Mouse (Mus musculus): ENCODE results near the gene Cacng7.

The Cacng7 gene

DNA sequence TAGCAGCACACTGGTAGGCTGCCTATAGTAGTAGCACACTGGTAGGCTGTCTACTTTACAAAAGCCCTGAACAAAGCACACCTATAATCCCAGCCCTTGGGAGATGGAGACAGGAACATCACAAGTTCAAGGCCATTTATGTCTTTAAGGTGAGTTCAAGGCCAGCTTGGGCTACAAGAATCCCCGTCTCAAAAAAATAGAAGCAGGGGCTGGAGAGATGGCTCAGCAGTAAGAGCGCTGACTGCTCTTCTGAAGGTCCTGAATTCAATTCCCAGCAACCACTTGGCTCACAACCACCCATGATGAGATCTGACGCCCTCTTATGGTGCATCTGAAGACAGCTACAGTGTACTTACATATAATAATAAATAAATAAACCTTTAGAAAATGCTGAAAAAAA lies 12.5 kb downstream of the Cacng7 start:
- no peak for DNase-seq (ENCODE audit: low spot score in 2 of 2)

DNA sequence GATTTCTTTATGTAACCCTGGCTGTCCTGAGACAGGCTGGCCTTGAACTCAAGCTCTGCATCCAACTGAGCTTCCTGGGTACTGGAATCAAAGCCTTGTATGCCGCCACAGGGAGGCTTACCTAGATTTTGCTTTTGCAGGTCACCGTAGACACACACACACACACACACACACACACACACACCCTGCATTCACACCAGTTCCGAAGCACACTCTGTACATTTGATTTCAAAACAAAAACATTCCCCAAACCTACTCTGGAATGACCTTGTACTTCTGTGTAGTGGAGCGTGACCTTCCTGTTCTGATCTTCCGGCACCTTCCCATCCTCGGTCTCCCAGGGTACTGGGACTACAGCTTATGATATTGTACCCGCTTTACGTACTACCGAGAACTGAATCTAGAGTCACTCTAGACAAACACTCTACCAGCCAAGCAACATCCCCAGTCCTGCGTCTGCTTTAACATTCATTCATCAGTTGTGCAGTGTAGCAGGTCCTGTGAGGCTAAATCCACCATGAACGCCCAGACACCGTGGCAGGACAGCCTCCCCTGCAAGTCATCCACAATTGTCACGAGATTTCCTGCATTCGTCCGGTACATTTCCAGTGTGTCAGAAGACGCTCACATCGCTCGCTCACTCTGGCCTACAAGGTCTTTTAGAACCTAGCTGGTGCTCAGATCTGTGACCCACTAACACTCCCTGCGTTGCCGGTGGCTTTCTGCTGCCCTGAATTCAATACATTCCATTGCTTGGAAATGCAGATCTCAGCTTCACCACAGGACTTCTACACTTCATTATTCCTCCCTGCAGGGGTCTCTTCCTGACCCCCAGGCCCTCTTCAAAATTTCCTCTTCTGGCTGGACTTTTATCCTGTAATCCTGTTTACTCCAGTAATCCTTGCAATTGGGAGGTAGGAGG lies 14.9 kb downstream of the Cacng7 start:
- no peak for DNase-seq (ENCODE audit: low spot score in 2 of 2)

DNA sequence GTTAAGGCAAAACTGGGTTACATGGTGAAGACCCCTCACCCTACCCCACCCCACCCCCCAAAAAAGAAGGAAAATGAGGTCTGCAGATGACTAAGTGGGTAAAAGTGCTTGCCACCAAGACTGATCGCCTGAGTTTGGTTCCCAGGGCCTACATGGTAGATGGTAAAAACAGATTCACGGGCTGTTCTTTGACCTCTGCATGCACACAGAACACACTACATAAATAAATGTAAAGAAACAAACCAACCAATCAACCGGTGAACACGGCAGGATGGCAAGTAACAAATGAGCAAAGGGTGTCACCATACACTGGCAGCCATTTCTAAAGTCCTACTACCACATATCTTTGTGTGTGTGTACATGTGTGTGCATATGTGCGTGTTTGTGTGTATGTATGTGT lies 15.6 kb downstream of the Cacng7 start:
- no peak for DNase-seq (ENCODE audit: low spot score in 2 of 2)

DNA sequence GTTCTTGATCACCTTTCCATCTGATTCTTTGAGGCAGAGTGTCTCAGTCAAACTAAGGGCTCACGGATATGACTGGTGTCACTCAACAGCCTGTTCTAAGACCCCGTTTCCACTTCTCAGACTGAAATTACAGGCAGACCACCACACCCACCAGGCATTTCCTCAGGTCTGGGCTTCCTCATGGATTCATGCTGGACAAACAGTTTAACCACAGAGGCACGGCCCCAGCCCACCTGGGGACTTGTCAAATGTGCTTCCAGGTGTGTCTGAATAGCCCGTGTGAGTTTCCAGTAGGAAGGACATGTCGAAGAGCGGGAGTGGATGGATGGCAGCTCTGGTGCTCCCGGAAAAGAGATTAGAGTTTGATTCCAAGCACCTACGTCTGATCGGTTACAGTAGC lies 17.0 kb downstream of the Cacng7 start:
- DNase-seq (ENCODE audit: low spot score in 2 of 2), result no peak

DNA sequence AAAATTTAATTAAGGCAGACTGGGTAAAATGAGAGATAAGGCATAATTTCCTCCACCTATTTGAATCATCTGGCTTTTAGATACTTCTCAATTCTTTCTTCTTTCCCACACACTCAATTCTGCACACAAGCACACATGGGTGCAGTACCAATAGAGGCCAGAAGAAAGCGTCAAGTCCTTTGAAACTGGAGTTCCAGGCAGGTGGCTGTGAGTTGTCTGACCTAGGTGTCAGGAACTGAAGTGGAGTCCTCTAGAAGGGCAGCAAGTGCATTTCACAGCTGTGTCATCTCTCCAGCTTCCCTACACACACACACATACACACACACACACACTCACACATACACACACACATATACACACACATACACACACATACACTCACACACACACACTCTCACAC lies 18.8 kb downstream of the Cacng7 start:
- no peak for DNase-seq (ENCODE audit: low spot score in 2 of 2)

DNA sequence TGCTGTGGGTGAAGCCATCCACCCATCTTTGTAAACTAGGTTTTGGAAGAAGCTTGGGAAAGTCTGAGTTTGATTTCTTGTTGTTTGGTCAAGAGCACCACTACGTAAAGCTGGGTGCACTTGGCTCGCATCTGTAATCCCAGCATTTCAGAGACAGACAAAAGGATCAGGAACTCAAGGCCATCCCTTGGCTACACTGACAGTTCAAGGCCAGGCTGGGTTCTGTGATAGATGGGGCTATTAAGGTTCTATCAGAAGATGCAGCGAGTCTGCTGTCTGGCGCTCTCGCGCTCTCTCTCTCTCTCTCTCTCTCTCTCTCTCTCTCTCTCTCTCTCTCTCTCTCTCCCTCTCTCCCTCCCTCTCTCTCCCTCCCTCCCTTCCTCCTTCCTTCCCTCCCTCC lies 22.1 kb downstream of the Cacng7 start:
- DNase-seq (ENCODE audit: low spot score in 2 of 2), result no peak

DNA sequence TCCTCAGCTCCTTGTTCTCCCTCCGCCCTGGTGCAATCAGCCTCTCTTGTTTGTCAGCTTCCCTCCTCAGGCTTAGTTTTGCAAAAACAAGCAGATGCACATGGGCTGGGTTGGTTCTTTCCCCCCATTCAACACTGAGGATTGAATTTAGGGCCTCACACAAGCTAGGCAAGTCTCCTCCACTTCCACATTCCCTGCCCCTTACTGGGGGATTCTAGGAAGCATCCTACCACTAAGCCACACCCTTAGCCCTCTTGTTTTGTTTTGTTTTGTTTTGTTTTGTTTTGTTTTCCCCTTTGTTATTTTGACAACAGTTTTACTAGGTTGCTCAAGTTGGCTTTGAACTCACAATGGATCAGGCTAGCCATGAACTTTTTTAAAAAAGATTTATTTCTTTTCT lies 27.9 kb downstream of the Cacng7 start:
- no peak for DNase-seq (ENCODE audit: low spot score in 2 of 2)

DNA sequence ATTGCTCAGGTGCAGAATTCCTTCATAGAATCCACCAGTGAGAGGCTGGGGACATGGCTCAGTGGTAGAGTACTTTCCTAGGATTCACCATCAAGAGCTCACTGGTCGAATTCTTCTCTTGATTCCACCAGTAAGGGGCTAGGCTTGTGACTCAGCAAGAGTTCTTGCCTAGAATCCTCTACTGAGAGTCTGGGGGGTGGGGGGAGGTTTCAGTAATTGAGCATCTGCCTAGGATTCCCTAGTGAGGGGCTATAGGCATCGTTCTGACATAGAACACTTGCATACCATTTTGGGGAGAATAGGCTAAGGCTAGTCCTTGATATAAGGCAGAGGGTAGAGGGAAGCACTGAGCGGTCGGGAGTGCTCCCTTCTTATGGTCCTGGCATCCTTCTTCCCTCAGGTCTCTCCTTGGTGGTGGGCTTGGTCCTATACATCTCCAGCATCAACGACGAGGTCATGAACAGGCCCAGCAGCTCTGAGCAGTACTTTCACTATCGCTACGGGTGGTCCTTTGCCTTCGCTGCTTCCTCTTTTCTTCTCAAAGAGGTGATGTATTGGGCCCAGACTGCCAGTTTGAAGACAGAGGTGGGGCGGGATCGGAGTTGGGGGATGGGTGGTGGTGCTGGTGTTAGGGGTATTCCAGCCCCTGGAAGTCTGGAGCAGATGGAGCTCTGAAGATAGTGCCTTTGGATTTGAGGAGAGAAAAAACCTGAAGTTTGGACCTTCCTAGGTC lies 33.0 kb downstream of the Cacng7 start:
- DNase-seq (ENCODE audit: low spot score in 2 of 2), result peak in 1 of 2 experiments; percentile 6

DNA sequence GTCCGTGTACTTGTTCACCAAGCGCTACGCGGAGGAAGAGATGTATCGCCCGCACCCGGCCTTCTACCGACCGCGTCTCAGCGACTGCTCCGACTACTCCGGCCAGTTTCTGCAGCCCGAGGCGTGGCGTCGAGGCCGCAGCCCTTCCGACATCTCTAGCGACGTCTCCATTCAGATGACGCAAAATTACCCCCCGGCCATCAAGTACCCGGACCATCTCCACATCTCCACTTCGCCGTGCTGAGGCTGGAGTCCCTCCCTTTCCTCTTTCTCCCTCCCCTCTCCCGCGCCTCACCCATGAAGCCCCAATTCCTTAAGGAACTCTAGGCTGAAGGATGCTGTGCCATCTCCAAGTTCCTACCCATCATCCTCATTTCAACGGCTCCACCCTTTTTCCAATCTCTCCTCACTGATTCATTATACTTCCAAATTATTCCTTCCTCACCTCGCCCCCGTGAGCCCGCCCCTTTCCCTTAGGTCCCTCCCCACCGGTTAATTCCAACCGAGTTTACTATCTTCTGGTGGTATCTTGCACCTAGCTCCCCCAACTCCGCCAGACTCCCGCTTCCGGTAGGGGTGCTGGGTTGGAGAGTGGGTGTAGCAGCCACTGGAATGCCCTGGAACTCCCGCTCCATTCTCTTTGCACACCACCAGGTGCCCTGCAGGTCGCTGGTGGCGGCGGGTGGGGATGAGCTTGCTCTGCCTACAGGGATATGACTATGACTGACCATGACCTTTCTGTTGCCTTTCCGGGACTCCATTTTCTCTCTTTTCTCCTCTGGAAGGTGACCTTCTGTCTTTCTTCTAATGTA lies 34.2 kb downstream of the Cacng7 start:
- DNase-seq (ENCODE audit: low spot score in 2 of 2), result no peak

DNA sequence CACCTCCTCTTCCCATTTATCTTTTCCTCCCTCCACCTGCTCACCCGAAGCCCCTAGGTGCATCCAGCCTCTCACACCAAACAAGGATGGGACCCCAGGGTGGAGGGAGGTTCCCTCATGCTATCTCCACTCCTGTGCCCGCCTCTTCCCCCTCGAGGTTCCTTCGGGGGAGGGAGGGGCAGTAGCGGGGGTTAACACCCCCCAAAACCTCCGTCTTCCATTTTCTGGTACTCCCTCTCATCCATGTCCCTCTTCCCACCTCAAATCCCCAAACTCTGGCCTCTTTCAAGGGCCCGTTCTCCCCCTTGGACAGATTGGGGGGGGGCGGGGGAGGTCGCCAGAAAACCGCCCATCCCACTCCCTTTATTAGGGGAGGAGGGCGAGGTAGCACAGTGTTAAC lies 34.8 kb downstream of the Cacng7 start:
- no peak for DNase-seq (ENCODE audit: low spot score in 2 of 2)

DNA sequence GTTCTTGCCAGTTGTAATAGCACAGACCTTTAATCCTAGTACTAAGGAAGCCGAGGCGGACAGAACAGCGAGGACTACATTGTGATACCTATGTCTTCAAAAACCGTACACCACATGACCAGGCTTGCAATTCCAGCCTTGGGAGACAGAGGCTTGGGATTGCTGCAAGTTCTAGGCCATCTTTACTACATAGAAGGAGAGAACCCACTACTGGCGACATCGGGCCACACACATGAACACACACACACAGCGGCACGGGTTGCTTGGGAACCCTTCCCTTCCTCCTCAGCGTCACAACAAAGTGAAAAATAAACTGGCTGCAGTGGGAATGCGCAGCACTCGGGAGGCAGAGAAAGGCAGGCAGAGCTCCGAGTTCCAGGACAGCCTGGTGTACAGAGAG lies 35.6 kb downstream of the Cacng7 start:
- DNase-seq (ENCODE audit: low spot score in 2 of 2), result no peak

DNA sequence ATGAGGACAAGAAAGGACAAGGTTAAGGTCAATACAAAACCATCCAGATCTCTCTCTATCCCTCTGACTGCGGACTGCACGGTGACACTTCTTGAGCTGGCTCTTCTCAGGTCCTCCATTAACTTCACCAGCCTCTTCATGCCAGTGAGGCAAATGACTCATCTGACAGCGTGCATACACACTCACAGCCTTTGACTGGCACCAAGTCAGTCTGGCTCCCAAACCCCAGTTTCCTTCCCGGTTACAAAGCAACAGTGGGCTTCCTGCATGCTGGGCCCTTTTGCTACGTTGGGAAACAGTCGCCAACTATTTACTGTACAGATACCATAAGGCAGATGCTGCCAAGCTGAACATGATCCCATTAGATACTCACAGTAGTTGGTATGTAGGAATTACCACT lies 36.4 kb downstream of the Cacng7 start:
- no peak for DNase-seq (ENCODE audit: low spot score in 2 of 2)

DNA sequence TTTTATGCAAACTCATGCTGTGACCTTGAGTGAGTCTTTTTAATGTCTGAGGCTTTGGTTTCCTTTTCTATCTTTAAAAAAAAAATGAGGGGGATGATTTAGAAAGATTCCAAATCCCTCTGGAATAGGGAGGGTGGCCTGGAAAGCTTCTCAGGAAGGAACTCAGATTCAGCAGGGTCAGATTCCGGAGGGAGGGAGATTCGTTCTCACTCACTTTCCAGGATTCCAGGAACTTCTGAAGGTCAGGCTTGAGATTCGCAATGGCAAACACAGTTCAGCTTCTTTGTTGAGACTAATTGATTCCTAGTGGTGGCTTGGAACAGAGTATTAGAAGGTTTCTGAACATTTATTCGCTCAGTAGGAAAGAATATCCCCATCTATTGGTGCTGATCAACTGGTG lies 37.7 kb downstream of the Cacng7 start:
- DNase-seq (ENCODE audit: low spot score in 2 of 2), result no peak

DNA sequence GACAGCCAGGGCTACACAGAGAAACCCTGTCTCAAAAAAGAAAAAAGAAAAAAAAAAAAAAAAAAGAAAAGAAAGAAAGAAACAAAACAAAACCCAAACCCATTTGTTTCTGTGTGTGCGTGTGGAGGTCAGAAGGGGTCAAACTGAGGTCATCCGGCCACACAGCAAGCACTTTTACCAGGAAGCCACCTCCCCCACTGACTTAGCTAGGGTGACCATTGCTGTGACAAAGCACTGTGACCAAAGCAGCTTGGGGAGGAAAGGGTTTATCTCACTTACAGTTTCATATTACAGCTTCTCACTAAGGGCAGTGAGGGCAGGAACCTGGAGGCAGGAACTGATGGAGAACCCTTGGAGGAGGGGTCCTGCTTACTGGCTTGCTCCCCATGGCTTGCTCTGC lies 39.6 kb downstream of the Cacng7 start:
- DNase-seq (ENCODE audit: low spot score in 2 of 2), result no peak

DNA sequence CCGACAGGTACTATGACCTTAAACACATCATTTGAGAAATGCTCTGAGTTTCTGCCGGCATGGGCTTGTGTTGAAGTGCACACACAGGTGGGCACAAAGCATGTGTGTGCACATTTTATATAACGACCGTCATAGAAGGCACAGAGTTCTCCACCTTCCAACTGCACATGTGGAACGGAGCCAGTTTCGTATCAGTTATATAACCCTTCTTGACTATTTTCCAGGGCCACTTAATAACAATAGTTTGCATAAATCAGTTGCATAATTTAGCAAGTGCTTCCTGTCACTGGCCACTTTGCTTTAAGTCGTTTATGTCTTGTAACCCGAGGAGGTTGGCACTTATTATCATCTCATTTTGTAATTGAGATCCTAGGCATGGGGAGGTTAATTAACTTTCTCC lies 41.0 kb downstream of the Cacng7 start:
- no peak for DNase-seq (ENCODE audit: low spot score in 2 of 2)

DNA sequence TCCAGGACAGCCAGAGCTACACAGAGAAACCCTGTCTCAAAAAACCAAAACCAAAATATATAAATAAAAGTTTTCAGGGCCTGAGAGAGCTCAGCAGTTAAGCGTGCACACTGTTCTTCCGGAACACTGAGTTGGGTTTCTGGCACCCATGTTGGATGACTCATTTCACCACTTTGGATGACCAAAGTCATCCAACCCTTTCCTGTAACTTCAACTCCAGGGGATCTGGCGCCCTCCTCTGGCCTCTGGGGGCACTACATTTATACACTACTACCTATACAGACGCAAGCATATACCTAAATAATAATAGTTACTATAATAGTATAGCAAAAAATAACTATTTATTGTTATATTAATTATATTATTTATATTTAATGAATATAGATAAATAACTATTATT lies 44.1 kb downstream of the Cacng7 start:
- DNase-seq (ENCODE audit: low spot score in 2 of 2), result peak in 1 of 2 experiments; percentile 20

DNA sequence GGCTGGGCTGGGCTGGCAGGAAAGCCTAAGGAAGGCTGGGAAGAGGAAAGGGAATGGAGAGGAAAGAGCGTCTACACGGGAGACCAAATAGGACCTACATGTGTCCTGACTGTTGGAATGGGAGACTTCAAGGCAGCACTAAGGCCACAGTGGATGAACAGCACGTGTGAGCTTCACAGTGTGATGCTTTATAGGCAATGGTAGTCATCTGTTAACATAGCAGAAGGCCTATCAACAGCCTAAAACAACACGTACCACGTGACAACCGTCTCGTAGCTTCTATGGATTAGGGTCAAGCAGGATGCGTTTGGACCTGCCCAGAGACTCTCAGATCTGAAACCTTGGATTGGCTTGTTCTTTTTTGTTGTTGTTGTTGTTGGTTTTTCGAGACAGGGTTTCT lies 49.4 kb downstream of the Cacng7 start:
- no peak for DNase-seq (ENCODE audit: low spot score in 2 of 2)

DNA sequence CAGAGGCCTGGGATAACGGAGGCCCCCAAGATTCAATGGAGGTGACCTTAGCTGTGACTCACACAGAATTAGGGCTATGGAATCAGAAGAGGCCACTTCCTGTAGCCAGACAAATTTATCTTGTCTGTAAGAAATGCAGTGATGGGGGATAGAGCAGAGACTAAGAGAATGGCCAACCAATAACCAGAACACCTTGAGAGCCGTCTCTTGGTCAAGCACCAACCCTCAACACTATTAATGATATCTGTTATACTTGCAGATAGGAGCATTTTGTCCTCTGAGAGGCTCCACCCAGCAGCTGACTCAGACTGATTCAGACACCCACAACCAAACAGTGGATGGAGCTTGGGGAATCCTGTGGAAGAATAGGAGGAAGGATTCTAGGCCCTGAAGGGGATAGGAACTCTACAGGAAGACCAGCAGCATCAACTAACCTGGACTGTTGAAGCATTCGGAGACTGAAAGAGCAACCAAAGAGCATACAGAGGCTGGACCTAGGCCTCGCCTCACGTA lies 52.1 kb downstream of the Cacng7 start:
- DNase-seq (ENCODE audit: low spot score in 2 of 2), result no peak

DNA sequence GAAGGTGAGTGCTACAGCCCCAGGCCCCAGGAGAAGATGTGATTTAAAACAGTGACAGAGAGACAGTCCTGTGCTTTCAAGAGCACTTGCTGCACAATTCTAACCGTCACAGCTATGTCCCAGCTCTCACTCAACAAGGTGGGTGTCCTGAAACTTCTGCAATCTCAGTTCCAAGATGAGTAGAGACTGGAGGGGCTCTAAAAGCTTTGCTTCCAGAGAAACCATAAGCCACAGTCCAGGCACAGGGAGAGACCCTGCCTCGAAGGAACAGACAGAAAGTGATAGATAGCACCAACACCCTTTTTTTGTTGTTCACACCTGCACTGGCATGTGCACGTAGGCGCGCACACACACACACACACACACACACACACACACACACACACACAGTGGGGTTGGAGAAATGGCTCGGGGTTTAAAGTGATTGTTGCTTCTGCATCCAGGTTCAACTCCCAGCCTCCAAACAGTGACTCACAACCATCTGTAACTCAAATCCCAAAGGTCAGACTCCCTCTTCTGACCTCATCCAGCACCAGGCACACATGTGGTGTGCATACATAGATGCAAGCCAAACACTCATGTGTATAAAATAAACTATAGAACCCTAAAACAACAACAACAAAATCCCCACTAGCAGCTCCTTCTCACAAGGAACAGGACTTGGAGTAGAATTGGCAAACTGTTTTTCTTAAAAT lies 53.4 kb downstream of the Cacng7 start:
- no peak for DNase-seq (ENCODE audit: low spot score in 2 of 2)

DNA sequence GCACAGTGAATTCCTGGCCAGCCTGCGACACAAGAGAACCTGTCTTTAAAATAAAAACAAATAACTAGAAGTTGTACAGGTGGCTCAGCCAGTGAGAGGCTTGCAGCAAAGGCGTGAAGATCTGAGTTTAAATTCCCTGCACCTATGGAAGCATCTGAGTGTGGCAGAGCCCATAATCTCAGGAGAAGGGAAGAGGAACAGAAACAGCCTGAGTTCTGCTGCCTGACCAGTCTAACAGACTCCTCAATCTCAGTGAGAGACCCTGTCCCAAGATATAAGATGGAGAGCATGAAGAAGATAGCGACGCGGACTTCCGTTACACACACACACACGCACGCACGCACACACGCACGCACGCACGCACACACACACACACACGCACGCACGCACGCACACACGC lies 55.0 kb downstream of the Cacng7 start:
- no peak for DNase-seq (ENCODE audit: low spot score in 2 of 2)

DNA sequence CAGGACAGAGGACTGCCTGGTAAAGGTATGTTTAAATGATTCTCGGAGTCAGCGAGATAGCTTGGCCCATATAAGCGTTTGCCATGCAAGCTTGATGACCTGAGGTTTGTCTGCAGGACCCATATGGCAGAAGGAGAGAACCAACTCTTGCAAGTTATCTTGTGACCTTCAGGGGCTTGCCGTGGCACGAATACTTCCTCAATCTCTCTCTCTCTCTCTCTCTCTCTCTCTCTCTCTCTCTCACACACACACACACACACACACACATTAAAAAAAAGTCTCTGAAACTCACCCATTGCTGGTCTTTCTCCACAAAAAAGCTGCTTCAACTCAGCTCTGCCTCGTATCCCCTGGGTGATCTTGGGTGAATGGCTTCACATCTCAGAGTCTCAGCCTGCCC lies 56.1 kb downstream of the Cacng7 start:
- DNase-seq (ENCODE audit: low spot score in 2 of 2), result no peak

Measured in spleen, postnatal 36 days (tissue).